Mouse (Mus musculus) forebrain, postnatal 0 days (tissue): ENCODE data around the gene Vopp1. TPM values are rescaled to one million over a fixed set of nuclear protein-coding genes. Genes with fewer than 3 reads are reported as not detected.

Source experiments
- ATAC-seq: fragments of 200-750 bp; cut with Nextera tagmentation; 2 replicates; pipeline ENCODE4 v1.8.0; 2017; ENCODE audit warnings: mild to moderate bottlenecking, moderate library complexity
- DNase-seq: peaks from one replicate; pipeline ENCODE4 v3.0.0-alpha.2; 2015
- H3K27ac ChIP-seq: fragments of 300-500 bp; sonication (generic); 2 replicates; pipeline ENCODE4 v1.5.1; 2014; ENCODE audit warnings: low read depth, mild to moderate bottlenecking, antibody characterized with exemption, low read length, moderate library complexity, mixed read lengths
- H3K27me3 ChIP-seq: fragments of 300-500 bp; sonication (generic); 2 replicates; pipeline ENCODE4 v1.6.1; 2014; ENCODE audit warnings: mild to moderate bottlenecking, low read length, mixed read lengths; ENCODE audit not compliant: insufficient read depth
- H3K36me3 ChIP-seq: fragments of 300-500 bp; sonication (generic); 2 replicates; pipeline ENCODE4 v1.6.1; 2014; ENCODE audit warnings: mild to moderate bottlenecking, moderate library complexity; ENCODE audit not compliant: insufficient read depth
- H3K4me1 ChIP-seq: fragments of 300-500 bp; sonication (generic); 2 replicates; pipeline ENCODE4 v1.6.1; 2014; ENCODE audit warnings: antibody characterized with exemption; ENCODE audit not compliant: insufficient read depth
- H3K4me2 ChIP-seq: fragments of 300-500 bp; sonication (generic); 2 replicates; pipeline ENCODE4 v1.6.1; 2014; ENCODE audit warnings: low read depth, mild to moderate bottlenecking, moderate library complexity
- H3K4me3 ChIP-seq: fragments of 300-500 bp; sonication (generic); 2 replicates; pipeline ENCODE4 v1.5.1; 2014; ENCODE audit warnings: low read depth, low read length, mixed read lengths
- H3K9ac ChIP-seq: fragments of 300-500 bp; sonication (generic); 2 replicates; pipeline ENCODE4 v1.6.1; 2014; ENCODE audit warnings: mild to moderate bottlenecking
- H3K9me3 ChIP-seq: fragments of 300-500 bp; sonication (generic); 2 replicates; pipeline ENCODE4 v1.6.1; 2016; ENCODE audit warnings: low read length
- CTCF ChIP-seq: sonication (generic); IDR thresholded peaks from 2 replicates; pipeline ENCODE4 v1.5.1; 2016; ENCODE audit warnings: antibody characterized with exemption, control low read depth, low read depth
- WGBS: fragments of 180-500 bp; shearing (Covaris S2); extraction: QIAGEN DNeasy Blood & Tissue Kit; methylation state at CpG from one replicate; pipeline ENCODE4 v1.1.7; 2014; 5-methylcytosine and 5-hydroxymethylcytosine counted together
- polyA plus RNA-seq: library from polyadenylated mRNA; unstranded; fragments of >200 nt; fragmentation: Nextera tagmentation; extraction: Ambion mirVana; gene quantifications from 2 replicates; pipeline ENCODE4 v1.2.1, GENCODE M21; 2015
- total RNA-seq: library from RNA; depleted of rRNA; stranded (reverse); fragments of >200 nt; gene quantifications from 2 replicates; pipeline ENCODE4 v1.2.3, GENCODE M21; 2014

Vopp1 gene
- total and polyA plus RNA-seq, 2 experiments from 2014 or later = 169 to 331 TPM

DNA sequence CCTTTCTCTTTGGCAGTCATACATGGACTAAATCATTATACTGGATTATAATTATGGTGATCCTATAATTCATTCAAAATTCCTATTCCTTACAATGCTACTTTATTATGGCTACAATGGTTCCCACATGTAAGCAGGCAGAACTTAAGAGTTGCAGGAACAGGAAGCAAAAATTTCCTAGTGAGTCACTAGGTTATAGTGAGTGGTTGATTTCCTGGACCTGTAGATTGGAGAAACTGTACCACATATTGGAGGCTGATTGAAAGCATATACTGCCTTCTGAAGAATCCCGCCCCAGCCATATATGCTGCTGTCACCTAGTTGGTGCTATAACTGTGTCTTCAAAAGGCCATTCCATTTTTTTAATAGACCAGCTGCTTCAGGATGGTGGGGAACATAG, 82.2 kb downstream of the Vopp1 start:
- H3K9me3 ChIP-seq = no peaks in the 10 kb centered on the region
- peaks cover 8% of the 10 kb centered on the region for H3K36me3 ChIP-seq
- ATAC-seq (no peak), DNase-seq (no peak)
- H3K4me3 ChIP-seq = no peak overlapping the region
- H3K27ac ChIP-seq = no peak overlapping the region
- H3K9ac ChIP-seq = no peak overlapping the region
- H3K4me1 ChIP-seq = no peaks in the 10 kb centered on the region
- H3K27me3 ChIP-seq = no peaks in the 10 kb centered on the region
- no peak for TF ChIP-seq CTCF
- no peak overlapping the region for H3K4me2 ChIP-seq
- 100% methylated on average over 1 of the region's 1 CpGs for WGBS

DNA sequence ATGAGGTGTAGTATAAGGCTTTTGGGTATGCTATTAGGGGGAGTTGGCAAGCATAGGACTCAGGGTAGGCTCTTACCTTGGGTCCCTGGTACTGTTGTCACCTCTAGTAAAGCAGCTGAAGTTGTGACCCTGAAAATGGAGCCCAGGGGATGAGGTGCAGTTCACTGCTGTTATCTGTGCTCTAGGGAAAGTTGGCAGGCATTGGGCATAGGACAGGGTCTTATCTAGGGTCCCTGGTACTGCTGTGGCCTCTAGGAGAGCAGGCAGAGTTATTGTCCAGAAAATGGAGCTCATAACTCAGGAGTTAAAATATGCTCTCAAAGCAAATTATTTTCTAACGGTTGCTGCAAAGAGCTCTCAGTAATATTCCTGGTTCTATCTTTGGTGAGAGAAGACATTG, 103.6 kb downstream of the Vopp1 start:
- no peaks in the 10 kb centered on the region for H3K27me3 ChIP-seq
- no peaks in the 10 kb centered on the region for H3K4me1 ChIP-seq
- H3K36me3 ChIP-seq = peaks cover 11% of the 10 kb centered on the region; the same call in 1 of the 2 replicates
- no peak for DNase-seq
- H3K4me2 ChIP-seq = no peak overlapping the region
- WGBS = 92% methylated on average over 1 of the region's 1 CpGs
- no peaks in the 10 kb centered on the region for H3K9me3 ChIP-seq
- H3K9ac ChIP-seq = no peak overlapping the region
- no peak for TF ChIP-seq CTCF
- H3K4me3 ChIP-seq = no peak overlapping the region
- no peak for ATAC-seq
- H3K27ac ChIP-seq = no peak overlapping the region

DNA sequence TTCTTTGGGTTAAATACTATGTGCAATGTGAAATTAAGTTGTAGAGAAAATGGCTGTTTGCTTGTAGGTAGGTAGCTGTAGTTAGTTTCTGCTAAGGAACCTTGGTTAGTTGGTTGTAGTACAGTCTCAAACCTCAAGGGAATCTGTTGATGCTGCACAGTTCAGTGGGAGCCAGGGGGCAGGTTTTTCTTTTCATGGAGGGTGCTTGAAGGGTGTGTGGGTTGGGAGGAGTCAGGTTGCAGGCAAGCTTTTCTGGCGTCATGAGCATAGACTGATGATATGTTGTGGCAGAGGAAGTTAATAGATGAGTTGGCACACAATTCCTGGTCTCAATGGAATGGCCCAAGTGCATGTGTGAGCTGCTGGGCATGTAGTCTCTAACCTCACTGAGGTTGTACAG, 113.2 kb downstream of the Vopp1 start:
- no peak for TF ChIP-seq CTCF
- Histone ChIP-seq H3K36me3 (no peaks in the 10 kb centered on the region), H3K4me2 (no peak overlapping the region), H3K27ac (no peak overlapping the region), H3K4me1 (no peaks in the 10 kb centered on the region), H3K27me3 (no peaks in the 10 kb centered on the region), H3K9ac (no peak overlapping the region), H3K4me3 (no peak overlapping the region), H3K9me3 (no peaks in the 10 kb centered on the region)
- DNase-seq (no peak), ATAC-seq (peak; percentile 38)
- 28% methylated on average over 1 of the region's 1 CpGs for WGBS

DNA sequence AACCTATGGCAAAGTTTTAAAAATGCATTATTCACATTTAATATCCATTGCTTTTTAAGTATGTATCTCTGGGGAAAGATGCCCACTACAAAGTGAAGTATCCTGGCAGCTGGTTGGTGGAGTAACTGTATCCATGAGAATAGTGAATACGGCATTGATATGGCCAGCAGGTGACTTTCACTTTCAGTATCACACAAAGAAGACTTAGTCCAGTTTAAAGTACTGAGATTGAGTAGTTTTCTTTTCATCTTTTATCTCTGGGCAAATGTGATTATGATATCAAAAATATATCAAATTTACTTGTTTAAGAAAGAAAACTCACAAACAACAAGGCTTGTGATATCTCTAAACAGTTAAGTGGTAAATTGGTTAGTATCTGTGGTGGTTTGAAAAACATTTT, 118.2 kb downstream of the Vopp1 start:
- 93% methylated on average over 1 of the region's 1 CpGs for WGBS
- no peak for DNase-seq
- no peak overlapping the region for H3K4me2 ChIP-seq
- no peaks in the 10 kb centered on the region for H3K27me3 ChIP-seq
- no peaks in the 10 kb centered on the region for H3K9me3 ChIP-seq
- H3K27ac ChIP-seq = no peak overlapping the region
- no peak for ATAC-seq
- H3K4me1 ChIP-seq = peaks cover 4% of the 10 kb centered on the region; the same call in 1 of the 2 replicates
- no peak overlapping the region for H3K4me3 ChIP-seq
- no peak for TF ChIP-seq CTCF
- no peaks in the 10 kb centered on the region for H3K36me3 ChIP-seq
- H3K9ac ChIP-seq = no peak overlapping the region

DNA sequence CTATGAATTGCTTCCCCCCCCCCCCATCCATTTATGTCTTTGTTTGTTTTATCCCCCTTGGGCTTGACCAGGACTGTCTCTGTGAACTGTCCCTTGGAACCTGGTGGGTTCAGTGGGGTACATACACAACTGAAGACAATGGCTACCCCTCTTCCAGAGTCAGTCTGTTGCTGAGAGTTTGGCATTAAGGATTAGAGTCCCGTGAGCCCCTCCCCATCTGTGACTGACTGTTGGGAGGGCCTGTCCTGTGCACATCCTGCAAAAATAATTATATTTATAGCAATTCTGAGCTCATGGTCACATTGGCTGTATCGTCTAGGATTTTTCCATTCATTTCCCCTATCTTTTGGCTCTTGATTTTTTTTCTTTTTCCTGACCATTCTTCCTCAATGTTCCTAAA, 121.3 kb downstream of the Vopp1 start:
- Histone ChIP-seq H3K4me2 (peak overlapping the region; percentile 66), H3K36me3 (no peaks in the 10 kb centered on the region), H3K9me3 (no peaks in the 10 kb centered on the region), H3K27ac (peak overlapping the region; percentile 99), H3K4me3 (peak overlapping the region; percentile 83), H3K27me3 (no peaks in the 10 kb centered on the region), H3K9ac (peak overlapping the region; percentile 98), H3K4me1 (peaks cover 11% of the 10 kb centered on the region; the same call in 1 of the 2 replicates)
- ATAC-seq = peak; percentile 25
- WGBS = 11% methylated on average over 2 of the region's 2 CpGs
- peak; percentile 60 for DNase-seq
- no peak for TF ChIP-seq CTCF

DNA sequence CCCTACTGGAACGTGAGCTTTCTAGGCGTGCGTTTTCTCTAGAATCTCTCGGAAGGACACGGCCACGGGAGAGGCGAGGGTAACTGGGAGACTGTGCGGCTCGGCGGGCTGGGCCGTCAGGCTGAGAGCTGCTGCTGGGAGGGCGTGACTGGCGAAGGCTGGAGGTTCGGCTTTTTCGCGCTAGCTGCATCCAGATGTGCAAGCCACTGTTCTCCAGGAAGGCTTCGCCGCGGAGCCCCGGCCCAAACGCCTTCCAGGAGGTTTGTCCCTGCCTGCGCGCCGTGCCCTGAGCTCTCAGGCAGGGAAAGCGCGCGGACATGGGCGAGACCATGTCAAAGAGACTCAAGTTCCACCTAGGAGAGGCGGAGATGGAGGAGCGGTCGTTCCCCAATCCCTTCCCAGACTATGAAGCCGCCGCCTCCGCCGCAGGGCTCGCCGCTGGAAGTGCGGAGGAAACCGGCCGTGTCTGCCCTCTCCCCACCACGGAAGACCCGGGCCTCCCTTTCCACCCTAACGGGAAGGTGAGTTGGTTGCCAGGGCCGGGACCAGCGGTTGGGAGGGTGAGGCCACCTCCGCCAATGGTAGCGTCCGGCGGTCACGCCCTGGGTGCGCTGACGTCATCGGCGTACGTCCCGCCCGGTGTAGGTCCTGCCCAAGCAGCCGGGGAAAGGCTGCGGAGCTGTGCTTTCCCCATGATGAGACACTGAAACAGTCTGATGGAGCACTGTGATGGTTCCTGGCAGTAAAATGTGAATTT, 122.0 kb downstream of the Vopp1 start:
- WGBS = under 1% methylated on average over 59 of the region's 59 CpGs
- Histone ChIP-seq H3K4me3 (peak overlapping the region; percentile 83), H3K9me3 (no peaks in the 10 kb centered on the region), H3K4me1 (peaks cover 11% of the 10 kb centered on the region; the same call in 1 of the 2 replicates), H3K27ac (peak overlapping the region; percentile 99), H3K27me3 (no peaks in the 10 kb centered on the region), H3K4me2 (peak overlapping the region; percentile 66), H3K9ac (peak overlapping the region; percentile 98), H3K36me3 (no peaks in the 10 kb centered on the region)
- no peak for TF ChIP-seq CTCF
- peak; percentile 96 for ATAC-seq
- peak; percentile 96 for DNase-seq

DNA sequence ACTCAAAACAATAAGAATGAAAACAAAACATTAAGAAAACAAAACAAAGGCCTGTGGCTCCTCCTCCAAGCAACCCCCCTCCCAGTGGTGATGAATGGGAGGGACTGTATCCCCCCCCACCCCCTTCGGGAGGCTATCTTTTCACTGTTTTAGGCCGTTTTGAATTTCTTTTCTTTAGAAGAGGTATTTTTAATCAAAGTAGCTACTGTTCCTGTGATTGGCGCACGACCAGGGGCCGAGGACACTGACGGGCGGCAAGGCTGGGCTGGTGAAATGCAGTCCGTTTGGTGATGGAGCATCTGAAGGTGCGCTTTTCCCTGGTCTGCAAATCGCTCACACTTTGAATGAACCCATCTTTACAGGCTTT, 122.6 kb downstream of the Vopp1 start, which contains the start of gene Lancl2:
Gene Lancl2 (plus strand): TSS at position 165 of the 367 bp plus-strand sequence.
- H3K27ac ChIP-seq = peak within 1 kb of the TSS; percentile 99
- H3K4me1 ChIP-seq = peaks cover 11% of the 10 kb centered on the region; the same call in 1 of the 2 replicates
- peak within 1 kb of the TSS; percentile 83 for H3K4me3 ChIP-seq
- H3K9ac ChIP-seq = peak within 1 kb of the TSS; percentile 98
- under 1% methylated on average over 10 of the region's 10 CpGs for WGBS
- ATAC-seq (peak; percentile 30), DNase-seq (no peak)
- no peaks in the 10 kb centered on the region for H3K9me3 ChIP-seq
- TF ChIP-seq CTCF = no peak
- no peaks in the 10 kb centered on the region for H3K27me3 ChIP-seq
- peak within 1 kb of the TSS; percentile 66 for H3K4me2 ChIP-seq
- no peaks in the 10 kb centered on the region for H3K36me3 ChIP-seq
